Mouse (Mus musculus) CD4-positive, CD25-positive, alpha-beta regulatory T cell, adult 4 months (primary cell): ENCODE measurements around the gene T2. TPM values are rescaled to one million over a fixed set of nuclear protein-coding genes. Genes with fewer than 3 reads are reported as not detected.
A peak's percentile ranks its signal among the peaks of the same experiment; 100 is the strongest.
"Not testable (repeated sequence)": the region's sequence is repeated elsewhere in the genome, so short reads cannot be mapped to it uniquely, and the experiment has no call there.

Experiments used
- ATAC-seq: one replicate; pipeline ENCODE4 v1.8.0; 2017
- polyA plus RNA-seq, 2 experiments: library from polyadenylated mRNA; unstranded; fragments of 100-300 nt; shearing (Covaris generic); gene quantifications; one replicate each; pipeline ENCODE4 v1.2.1; 2017

T2 gene
- polyA plus RNA-seq, 2 experiments from 2014 or later: 0.51 to 2.7 TPM

DNA sequence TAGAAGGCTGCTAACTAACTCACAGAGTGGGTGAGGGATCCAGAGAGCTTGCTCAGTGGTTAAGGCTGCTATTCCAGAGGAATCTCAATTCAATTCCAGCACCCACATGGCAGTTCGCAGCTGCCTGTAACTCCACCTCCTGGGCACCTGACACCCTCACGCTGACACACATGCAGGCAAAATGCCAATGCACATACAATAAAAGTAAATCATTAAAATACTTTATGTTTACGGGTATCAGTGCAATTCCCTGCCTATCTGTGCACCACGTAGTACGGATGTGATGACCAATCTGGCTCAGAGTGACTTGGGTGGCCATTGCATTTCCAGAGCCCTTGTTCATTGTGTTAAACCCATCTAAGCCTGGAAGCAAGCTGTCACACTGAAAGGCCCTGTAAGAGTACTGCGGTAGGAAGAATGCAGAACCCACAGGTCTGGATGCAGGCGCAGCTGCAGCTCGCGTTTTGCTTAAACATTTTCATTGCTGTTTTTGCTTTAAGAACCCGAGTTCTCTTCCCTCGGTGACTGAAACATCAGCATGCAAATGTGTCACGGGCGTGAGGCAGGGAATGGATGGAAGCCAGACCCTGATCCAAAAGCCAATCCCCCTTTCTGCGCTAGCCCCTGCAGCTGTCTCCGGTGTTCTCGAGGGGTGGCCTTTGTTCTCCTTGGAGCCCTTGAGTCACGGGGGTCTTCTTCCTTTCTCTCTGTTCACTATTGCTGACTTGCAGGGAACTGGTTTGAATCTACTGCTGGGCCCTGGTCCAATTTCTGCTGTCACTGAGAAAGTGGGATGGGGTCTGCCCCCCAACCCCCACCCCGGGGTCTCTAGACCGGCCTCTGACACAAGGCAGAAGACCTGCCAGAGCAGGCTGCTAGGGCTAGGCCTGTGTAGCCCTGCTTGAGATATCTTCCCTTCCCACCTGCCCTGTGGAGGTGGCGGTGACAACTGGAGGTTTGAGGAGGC, 12.0 kb downstream of the T2 start:
- no peak for ATAC-seq

DNA sequence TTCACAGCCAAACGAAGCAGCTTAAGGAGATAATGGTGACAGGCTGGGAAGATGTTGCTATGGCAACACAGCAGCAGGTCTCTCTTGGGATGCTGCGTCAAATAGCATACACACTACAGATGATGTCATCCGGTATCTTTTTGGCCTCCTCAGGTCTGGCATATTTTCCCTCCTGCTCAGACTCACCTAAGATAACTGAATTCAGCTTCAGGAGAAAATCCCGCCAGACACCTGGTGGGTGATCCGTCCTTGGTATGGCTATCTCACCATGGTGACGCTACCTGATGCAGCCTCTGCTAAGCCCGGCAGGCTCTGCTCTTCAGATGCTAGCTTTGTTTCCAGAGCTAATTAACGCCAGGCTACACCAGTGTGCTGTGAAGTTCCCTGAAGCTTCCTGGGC, 12.8 kb downstream of the T2 start:
- ATAC-seq: no peak

DNA sequence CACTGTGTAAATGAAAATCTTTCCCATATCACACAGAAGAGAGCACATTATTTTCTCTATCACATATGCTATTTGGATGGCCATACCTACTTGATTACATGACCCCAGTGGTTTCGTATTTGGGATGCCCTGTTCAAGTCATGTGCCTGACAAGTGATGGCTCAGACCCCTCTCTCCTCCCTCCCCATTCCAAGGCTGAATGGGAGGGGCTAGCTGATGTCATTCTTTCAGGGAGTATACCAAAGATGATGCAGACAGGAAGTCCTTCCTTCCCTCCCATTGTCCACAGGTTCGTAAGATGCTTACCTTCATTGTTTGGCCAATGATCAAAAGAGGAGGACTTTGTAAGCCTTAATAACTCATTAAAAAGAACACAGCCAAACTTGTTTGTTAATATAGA, 13.4 kb downstream of the T2 start:
- ATAC-seq: no peak

GRCm38 (mm10) chr17:8370634-8371229, 14.9 kb downstream of the T2 start:
- ATAC-seq: no peak

DNA sequence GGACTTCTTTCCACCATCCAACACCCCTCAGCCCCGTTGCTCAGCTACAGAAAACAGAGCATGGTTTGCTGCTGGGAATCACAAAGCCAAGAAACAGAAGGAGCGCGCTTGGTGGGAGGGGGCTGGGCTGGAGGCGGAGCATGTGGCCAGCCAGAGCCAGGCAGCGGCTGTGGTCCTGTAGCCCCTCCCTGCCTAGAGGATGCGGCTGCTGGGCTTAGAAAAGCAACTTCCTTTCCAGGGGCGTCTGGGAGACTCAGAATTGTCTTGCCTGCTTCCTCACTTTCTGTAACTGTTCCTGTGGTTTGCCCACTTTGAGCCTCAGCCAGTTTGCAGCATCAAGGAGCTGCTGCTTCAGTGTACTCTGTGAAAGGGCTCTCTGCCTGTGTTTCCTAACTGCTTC, 16.0 kb downstream of the T2 start:
- peak; percentile 79 for ATAC-seq

- ATAC-seq: peak; percentile 75
These were observed 16.7 kb downstream of the T2 start for GRCm38 (mm10) chr17:8372286-8373046.

- ATAC-seq: no peak
These were observed 21.5 kb downstream of the T2 start for GRCm38 (mm10) chr17:8377298-8377697.

DNA sequence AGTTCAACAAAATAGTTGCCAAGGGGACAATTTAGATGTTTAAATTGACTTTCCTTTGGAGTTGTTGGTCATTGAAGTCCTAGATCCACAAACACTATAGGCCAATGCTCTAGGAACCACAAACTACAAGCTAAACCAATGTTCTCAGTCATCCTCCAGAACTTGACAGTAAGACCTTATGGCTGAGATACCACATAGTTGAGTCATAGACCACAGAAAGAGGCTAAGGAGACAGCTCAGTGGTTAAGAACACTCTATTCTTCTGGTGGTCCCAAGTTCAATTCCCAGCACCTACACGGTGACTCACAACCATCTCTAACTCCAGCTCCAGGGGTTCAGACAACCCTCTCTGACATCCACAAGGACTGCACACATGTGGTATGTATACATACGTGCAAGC, 29.6 kb downstream of the T2 start:
- ATAC-seq: no peak

DNA sequence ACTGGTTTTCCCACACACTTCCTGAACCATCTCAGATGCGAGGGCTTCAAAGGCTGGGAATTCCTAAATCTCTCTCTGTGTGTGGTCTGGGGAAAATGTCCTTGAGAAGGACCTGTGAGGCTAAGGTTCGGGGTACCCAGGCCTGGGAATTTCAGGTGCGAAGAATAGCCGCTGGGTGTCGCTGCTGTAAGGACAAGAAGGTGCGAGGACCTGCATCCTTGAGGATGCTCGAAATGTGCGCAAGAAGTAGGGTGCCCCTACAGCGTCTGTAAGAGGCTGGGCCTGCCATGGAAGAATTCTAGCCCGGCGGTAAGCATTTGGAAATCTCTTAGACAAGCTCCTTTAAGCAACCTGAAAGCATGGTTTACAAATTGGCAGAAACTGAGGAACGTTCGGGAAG, 32.7 kb downstream of the T2 start:
- ATAC-seq: peak; percentile 56

- peak; percentile 92 for ATAC-seq
These were observed 33.4 kb downstream of the T2 start for GRCm38 (mm10) chr17:8388990-8389789.

DNA sequence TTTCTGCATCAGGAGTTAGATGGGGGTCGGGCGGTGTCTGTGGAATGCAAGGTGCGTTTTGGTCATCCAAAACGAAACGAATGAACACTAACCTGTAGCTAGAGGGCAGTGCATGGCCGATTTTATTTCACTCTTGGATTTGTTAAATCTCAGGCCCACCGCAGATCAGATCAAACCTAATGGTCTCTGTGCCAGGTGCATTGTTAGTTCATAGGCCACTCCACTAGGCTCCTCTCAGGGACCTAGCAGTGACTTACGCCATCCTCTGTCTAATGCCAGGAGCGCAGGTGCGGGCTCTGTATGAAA, 34.0 kb downstream of the T2 start:
- no peak for ATAC-seq

- ATAC-seq: no peak
These were observed 34.7 kb downstream of the T2 start for GRCm38 (mm10) chr17:8390487-8390886.

GRCm38 (mm10) chr17:8396371-8396770, 40.6 kb downstream of the T2 start:
- ATAC-seq: no peak

DNA sequence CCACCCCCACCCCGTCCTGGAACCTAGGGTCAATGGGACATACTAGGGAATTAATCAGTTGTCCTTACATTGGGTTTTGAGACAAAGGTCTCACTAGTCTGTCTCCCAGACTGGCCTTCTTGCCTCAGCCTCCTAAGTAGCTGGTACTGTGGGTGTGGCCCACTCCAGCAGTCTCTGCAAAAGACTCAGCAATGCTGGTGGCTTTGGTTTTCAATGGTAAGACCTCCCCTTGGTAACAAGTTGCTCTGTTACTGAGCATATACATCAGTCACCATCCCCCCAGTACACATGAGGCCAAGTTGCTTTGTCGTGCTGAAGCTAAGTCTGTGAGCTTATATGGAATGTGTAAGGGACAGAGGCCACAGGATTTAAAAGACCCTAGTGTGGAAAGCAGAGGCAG, 42.2 kb downstream of the T2 start:
- ATAC-seq: no peak

- ATAC-seq: not testable (repeated sequence)
These were observed 48.1 kb downstream of the T2 start for GRCm38 (mm10) chr17:8403932-8404331.

- ATAC-seq: no peak
These were observed 50.5 kb downstream of the T2 start for GRCm38 (mm10) chr17:8406285-8406684.

GRCm38 (mm10) chr17:8408002-8408401, 52.2 kb downstream of the T2 start:
- not testable (repeated sequence) for ATAC-seq

DNA sequence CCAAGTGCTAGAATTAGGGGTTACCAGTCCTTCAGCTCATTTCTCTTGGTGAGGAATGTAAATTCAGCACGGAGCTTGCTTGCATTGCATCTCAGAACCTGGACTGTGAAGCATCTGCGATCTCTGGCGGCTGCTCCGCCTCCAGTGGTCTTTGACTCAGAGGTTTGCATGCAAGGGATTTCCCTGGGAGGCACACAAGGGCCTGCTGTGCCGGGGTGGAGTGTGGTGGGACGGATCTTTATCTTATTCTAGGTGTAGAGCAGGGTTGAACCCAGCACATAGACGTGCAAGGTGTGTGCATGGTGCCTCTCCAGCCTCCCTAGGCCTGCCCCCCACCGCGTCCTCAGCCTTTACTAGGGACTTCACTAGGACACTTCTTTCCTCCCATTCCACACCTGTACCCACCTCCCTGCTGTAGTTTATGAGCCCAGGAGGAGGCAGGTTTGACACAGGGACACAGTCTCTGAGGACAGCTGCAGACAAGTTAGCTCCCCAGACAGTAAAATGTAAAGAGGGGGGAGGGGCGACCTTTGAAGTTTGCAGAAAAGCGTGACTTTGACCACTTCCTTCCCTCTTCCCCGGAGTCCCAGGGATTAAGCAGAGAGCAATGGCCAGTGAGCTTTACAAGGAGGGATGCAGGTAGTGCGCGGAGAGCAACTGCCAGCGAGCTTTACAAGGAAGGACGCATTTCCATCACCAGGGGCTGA, 53.0 kb downstream of the T2 start:
- ATAC-seq: no peak

DNA sequence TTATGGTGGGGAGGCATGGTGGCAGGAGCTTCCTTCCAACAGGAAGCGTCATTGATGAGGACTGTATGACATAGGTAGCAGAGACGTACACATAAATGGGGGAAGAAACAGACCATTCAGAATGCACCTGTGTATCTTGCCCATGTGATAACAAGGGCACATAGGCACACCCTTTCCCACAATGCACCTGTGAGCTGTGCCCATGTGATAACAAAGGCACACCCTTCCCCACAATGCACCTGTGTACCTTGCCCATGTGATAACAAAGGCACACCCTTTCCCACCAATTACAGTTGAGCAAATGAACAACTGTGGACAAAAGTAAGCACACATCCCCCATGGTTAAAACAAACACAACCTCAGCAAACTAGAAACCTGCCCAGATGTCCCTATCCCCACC, 54.5 kb downstream of the T2 start:
- no peak for ATAC-seq

DNA sequence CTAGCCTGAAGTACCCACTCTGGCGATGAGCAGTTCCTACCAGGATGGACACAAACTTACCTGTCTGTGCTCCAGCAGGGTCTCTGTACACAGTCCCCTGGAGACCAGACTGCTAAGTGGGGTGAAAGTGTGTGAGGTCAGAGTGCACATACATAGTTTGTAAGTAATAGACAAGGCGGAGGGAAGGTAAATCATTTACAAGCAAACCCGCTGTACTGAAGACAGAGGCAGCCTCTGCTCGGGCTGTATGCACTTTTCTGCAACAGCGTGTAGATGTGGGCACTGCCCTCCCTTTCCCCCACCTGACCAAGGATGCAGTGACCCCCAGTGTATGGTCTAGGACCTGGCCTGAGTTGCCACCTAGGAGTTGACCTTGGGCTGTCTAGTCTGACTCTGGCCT, 57.9 kb downstream of the T2 start:
- no peak for ATAC-seq

GRCm38 (mm10) chr17:8415533-8415932, 59.7 kb downstream of the T2 start:
- no peak for ATAC-seq

- ATAC-seq: no peak
These were observed 61.1 kb downstream of the T2 start for GRCm38 (mm10) chr17:8416865-8417264.
